Mouse (Mus musculus) heart, adult 2 months (tissue): ENCODE data around the gene March11. TPM values are rescaled to one million over a fixed set of nuclear protein-coding genes. Genes with fewer than 3 reads are reported as not detected.
A peak's percentile ranks its signal among the peaks of the same experiment; 100 is the strongest.

Experiments used
- DNase-seq, 2 experiments: peaks; one replicate each; pipeline ENCODE4 v3.0.0; 2021
- H3K27ac ChIP-seq: fragments of 200-600 bp; 2 replicates; pipeline ENCODE4 v1.8.1; 2022
- H3K27me3 ChIP-seq: fragments of 200-500 bp; 2 replicates; pipeline ENCODE4 v1.6.1; 2012; ENCODE audit warnings: mild to moderate bottlenecking, low read length, inconsistent platforms, mixed read lengths; ENCODE audit not compliant: control insufficient read depth, insufficient read depth
- H3K36me3 ChIP-seq: fragments of 200-500 bp; 2 replicates; pipeline ENCODE4 v1.6.1; 2012; ENCODE audit warnings: low read length, inconsistent platforms; ENCODE audit not compliant: control insufficient read depth, insufficient read depth
- H3K4me1 ChIP-seq: fragments of 200-500 bp; 2 replicates; pipeline ENCODE4 v1.6.1; 2011; ENCODE audit warnings: low read length; ENCODE audit not compliant: control insufficient read depth, insufficient read depth
- H3K4me3 ChIP-seq: fragments of 200-600 bp; 2 replicates; pipeline ENCODE4 v1.8.1; 2022
- H3K79me2 ChIP-seq: fragments of 200-500 bp; replicated peaks from 2 replicates; pipeline ENCODE4 v1.6.1; 2012; ENCODE audit warnings: mild to moderate bottlenecking, inconsistent platforms, low read length, moderate library complexity, mixed read lengths; ENCODE audit not compliant: control insufficient read depth, insufficient read depth
- H3K9ac ChIP-seq: fragments of 200-500 bp; 2 replicates; pipeline ENCODE4 v1.6.1; 2012; ENCODE audit warnings: low read depth, mild to moderate bottlenecking, control low read depth, inconsistent platforms, low read length, mixed read lengths
- CTCF ChIP-seq: fragments of 200-600 bp; IDR thresholded peaks from 2 replicates; pipeline ENCODE4 v1.8.1; 2022; ENCODE audit warnings: antibody characterized with exemption, mild to moderate bottlenecking, moderate library complexity
- EP300 ChIP-seq: fragments of 200-500 bp; IDR thresholded peaks from 2 replicates; pipeline ENCODE4 v1.6.1; 2011; ENCODE audit warnings: low read depth, low read length, control low read depth; ENCODE audit not compliant: insufficient read depth
- POLR2A ChIP-seq: fragments of 200-500 bp; IDR thresholded peaks from 2 replicates; pipeline ENCODE4 v1.6.1; 2011; ENCODE audit warnings: mild to moderate bottlenecking, low read depth, low read length, control low read depth; ENCODE audit not compliant: insufficient read depth
- WGBS: fragments of 180-500 bp; shearing (Covaris S2); methylation state at CpG from one replicate; pipeline ENCODE4 v1.1.7; 2018; 5-methylcytosine and 5-hydroxymethylcytosine counted together
- intact Hi-C: fragments of 180-260 bp; cut with DNase I; formaldehyde crosslinking; loops from one replicate; pipeline ENCODE4 v1.15.1; 2025
- polyA plus RNA-seq: library from polyadenylated mRNA; depleted of rRNA; stranded (reverse); fragments of >200 nt; gene quantifications from 2 replicates; pipeline ENCODE4 v1.2.3, GENCODE M21; 2012
- total RNA-seq, 2 experiments: library from RNA; stranded (reverse); gene quantifications; 2 replicates each; pipeline ENCODE4 v1.2.3; 2021

The March11 gene
- total and polyA plus RNA-seq, 3 experiments = 0.18 to 0.74 (median 0.25) TPM

DNA sequence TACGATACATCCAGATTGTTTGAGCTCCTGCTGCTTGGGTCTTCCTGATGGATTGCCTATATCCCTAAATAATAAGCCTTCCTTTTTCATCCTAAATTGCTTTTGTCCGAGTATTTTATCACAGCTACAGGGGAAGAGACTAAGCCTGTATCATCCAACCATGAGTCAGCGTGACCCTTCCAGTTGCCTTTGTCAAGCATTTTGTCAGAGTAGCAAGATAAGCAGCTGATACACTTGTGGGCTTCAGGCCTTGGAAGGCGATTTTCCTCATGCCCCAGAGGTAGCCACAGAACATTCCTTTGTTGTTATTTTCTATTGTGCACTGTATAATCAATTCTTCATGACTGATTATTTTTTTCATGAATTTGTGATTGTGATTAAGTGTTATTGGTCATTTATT is 14.0 kb downstream of the March11 start:
- Histone ChIP-seq H3K4me3 (no peak overlapping the region), H3K9ac (no peak overlapping the region), H3K27ac (no peak overlapping the region), H3K79me2 (no peaks in the 10 kb centered on the region), H3K27me3 (no peaks in the 10 kb centered on the region), H3K4me1 (no peaks in the 10 kb centered on the region), H3K36me3 (no peaks in the 10 kb centered on the region)
- TF ChIP-seq CTCF (no peak), POLR2A (no peak), EP300 (no peak)
- intact Hi-C loops = no loop called here
- no peak for DNase-seq
- 43% methylated on average over 4 of the region's 4 CpGs for WGBS

DNA sequence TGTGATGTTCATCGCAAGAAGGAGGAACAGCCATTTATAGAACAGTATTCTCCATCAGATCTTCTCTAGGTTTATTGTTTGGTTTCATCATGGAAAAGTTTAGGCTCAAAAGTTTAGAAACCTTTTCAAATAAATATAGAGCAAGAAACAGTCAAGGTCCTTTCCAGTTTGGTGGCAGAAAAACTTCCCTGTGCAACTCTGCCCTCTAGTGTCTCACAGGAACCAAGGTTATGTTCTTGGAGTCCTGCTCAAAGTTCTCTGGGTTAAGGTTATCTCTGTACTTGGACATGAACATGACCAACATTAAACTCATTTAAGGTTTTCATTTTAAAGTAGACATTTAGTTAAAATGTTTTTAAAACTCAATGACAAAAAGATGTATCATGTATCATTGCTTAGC is 18.3 kb downstream of the March11 start:
- Histone ChIP-seq H3K79me2 (no peaks in the 10 kb centered on the region), H3K36me3 (no peaks in the 10 kb centered on the region), H3K27me3 (no peaks in the 10 kb centered on the region), H3K4me1 (no peaks in the 10 kb centered on the region), H3K4me3 (no peak overlapping the region), H3K9ac (no peak overlapping the region), H3K27ac (no peak overlapping the region)
- TF ChIP-seq CTCF (peak; percentile 76), EP300 (no peak), POLR2A (no peak)
- intact Hi-C loops = loop anchor here (2.0 kb wide), 1 partner anchor 332 kb away; no protein-coding TSS in a partner anchor
- DNase-seq = no peak
- 75% methylated on average over 1 of the region's 1 CpGs for WGBS

DNA sequence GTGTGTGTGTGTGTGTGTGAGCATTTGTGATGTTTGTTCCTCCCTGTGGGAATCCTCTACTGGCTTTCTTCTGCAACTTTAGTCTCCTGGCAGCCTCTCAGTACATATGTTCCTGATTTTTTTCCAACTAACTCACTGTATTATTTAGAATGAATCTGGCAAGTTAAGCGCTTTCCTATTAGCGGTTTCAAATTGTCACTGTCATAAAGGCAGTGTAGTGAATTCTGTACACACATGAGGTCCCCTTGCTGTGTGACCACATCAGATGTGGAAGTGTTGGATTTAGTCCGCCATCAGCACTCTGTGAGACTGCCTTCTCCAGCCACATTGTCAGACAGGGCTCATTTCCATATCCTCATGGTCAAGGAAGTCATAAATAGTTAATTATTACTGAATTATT is 26.9 kb downstream of the March11 start:
- TF ChIP-seq POLR2A (no peak), EP300 (no peak), CTCF (no peak)
- intact Hi-C loops = no loop called here
- H3K27ac ChIP-seq = no peak overlapping the region

DNA sequence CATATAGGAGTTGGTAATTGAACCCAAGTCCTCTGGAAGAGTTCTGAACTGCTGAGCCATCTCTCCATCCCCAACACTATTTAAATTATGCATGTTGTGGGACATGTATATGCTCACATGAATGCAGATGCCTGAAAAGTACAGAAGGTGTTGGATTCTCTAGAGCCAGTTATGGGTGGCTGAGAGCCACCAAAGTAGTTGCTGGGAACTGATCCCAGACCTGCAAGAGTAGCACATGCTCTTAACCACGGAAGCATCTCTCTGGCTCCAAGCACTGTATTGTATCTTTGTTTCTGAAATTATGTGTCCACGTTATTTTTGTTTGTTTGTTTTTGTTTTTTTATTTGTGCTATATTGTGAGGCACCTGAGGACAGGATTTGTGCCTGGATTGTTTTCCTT is 28.9 kb downstream of the March11 start:
- no peak for DNase-seq
- TF ChIP-seq CTCF (no peak), POLR2A (no peak), EP300 (no peak)
- intact Hi-C loops = no loop called here
- Histone ChIP-seq H3K79me2 (no peaks in the 10 kb centered on the region), H3K4me1 (no peaks in the 10 kb centered on the region), H3K27me3 (no peaks in the 10 kb centered on the region), H3K36me3 (no peaks in the 10 kb centered on the region), H3K27ac (no peak overlapping the region), H3K4me3 (no peak overlapping the region), H3K9ac (no peak overlapping the region)
- WGBS = 78% methylated on average over 2 of the region's 2 CpGs

More for the DNA sequence above, 26.9 kb downstream of the March11 start:
- Histone ChIP-seq H3K4me3 (no peak overlapping the region), H3K27me3 (no peaks in the 10 kb centered on the region), H3K9ac (no peak overlapping the region), H3K36me3 (no peaks in the 10 kb centered on the region), H3K79me2 (no peaks in the 10 kb centered on the region), H3K4me1 (no peaks in the 10 kb centered on the region)
- 87% methylated on average over 3 of the region's 3 CpGs for WGBS
- no peak for DNase-seq

DNA sequence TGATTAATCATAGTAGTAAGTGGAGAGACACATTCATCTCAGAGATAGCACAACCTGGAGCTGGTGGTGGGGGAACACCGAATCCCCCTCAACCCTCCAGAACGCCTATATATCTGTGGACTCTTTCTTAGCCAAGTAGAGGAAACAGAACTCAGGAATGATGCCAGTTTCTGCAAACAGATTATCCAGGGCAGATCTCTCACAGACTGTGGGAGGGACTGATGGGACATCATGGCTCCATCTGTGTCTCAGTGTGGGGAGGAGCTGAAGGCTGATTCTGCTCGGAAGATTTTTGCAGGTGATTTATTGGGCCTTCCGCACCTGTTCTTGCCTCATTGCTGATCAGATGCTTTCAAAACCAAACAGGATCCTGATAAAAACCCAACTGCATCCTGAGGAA is 29.5 kb downstream of the March11 start:
- intact Hi-C loops = no loop called here
- Histone ChIP-seq H3K36me3 (no peaks in the 10 kb centered on the region), H3K4me3 (no peak overlapping the region), H3K4me1 (no peaks in the 10 kb centered on the region), H3K79me2 (no peaks in the 10 kb centered on the region), H3K27me3 (no peaks in the 10 kb centered on the region), H3K9ac (no peak overlapping the region), H3K27ac (no peak overlapping the region)
- TF ChIP-seq CTCF (no peak), POLR2A (no peak)
- 90% methylated on average over 4 of the region's 4 CpGs for WGBS
- no peak for DNase-seq

DNA sequence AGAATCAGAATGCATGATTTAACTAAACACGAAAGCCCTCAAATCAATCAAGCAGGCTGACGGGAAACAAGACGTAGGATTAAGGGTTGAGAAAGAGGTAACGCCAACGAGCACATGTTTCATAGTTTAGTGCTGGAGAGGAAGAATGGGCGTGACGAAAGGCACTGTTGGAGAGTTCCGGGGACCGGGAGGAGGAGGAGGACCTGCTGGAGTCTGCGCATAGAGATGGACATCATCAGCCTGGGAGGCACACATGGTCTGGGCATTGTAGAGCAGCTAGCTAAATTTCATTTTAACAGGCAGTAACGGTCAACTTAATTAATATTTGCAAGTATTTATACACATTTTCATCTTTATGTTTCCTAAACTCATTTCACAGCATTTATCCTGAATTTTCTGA is 31.6 kb downstream of the March11 start:
- no peak overlapping the region for H3K4me3 ChIP-seq
- WGBS = 89% methylated on average over 11 of the region's 11 CpGs
- intact Hi-C loops = no loop called here
- no peaks in the 10 kb centered on the region for H3K4me1 ChIP-seq
- TF ChIP-seq CTCF (no peak), POLR2A (no peak), EP300 (no peak)
- no peak overlapping the region for H3K27ac ChIP-seq
- no peaks in the 10 kb centered on the region for H3K79me2 ChIP-seq
- H3K36me3 ChIP-seq = no peaks in the 10 kb centered on the region
- H3K9ac ChIP-seq = no peak overlapping the region
- no peaks in the 10 kb centered on the region for H3K27me3 ChIP-seq
- no peak for DNase-seq
